Mouse (Mus musculus) layer of hippocampus, adult 8-10 months (tissue): ENCODE results near the gene Rpa1. TPM values are rescaled to one million over a fixed set of nuclear protein-coding genes. Genes with fewer than 3 reads are reported as not detected.

Experiments used
- DNase-seq, 2 experiments: peaks; one replicate each; pipeline ENCODE4 v3.0.0; 2022; ENCODE audit warnings: low spot score in 2 of 2
- microRNA-seq, 2 experiments: library from miRNA; unstranded; fragments of <30 nt; microRNA quantifications; one replicate each; pipeline ENCODE4 v1.2.0; 2022
- total RNA-seq, 4 experiments: library from RNA; stranded (reverse); gene quantifications; 2 replicates each; pipeline ENCODE4 v1.2.4; 2022

The Rpa1 gene
- total RNA-seq, 4 experiments from 2014 or later: 61.7 to 67.5 (median 66.1) TPM

DNA sequence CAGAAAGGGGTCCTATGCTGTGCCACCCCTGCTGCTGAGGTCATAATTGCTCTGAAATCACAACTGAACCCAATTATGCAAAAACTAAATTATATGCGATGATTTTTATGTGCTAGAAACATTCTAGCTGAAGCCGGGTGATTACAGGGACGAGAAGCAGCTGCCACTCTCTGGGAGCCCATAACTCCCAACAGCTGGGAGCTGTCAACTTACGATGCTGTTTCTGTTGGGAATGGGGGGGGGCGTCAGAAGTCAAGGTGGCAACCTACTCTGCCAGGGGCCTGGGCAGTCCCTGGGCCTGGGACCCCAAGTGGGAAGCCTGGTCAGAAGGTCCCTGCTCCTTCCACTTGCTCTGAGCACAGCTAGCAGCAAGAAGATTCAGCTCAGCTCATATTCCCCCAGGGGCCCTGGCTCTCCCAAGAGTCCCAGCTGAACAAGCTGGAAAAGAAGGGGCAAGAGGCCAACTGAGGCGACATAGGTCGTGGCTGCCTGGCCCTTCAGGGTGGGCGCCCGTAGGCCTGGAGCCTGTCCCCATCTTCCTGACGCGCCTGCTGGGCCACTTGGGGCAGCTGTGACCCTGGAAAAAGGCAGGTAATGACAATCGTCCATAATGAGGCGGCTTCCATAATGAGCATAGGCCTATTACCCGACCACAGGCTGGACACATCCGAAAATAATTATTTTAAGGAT lies 84.7 kb downstream of the Rpa1 start:
- DNase-seq: no peak

DNA sequence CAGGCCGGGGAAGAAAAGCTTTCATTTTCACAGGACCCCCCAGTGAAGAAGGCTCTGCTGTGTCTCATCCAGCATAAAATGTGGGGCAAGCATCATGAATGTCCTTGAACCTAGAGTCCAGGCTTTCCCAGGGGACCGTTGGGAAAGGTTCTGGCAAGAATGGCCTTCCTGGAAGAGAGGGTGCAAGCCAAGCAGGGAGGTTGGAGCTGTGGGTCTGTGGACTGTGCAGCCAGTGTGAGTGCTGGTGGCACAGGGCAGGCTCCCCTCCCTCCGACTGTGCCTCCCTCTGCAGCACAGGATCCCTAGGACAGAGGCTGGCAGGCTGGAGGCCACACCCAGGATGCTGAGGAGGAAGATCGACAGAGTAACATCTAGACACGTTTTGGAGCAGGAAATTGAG lies 85.3 kb downstream of the Rpa1 start:
- no peak for DNase-seq

- no peak for DNase-seq
Observed at GRCm38 (mm10) chr11:75262181-75262580, 85.9 kb downstream of the Rpa1 start.

- DNase-seq: no peak
Observed at GRCm38 (mm10) chr11:75261730-75262129, 86.4 kb downstream of the Rpa1 start.

DNA sequence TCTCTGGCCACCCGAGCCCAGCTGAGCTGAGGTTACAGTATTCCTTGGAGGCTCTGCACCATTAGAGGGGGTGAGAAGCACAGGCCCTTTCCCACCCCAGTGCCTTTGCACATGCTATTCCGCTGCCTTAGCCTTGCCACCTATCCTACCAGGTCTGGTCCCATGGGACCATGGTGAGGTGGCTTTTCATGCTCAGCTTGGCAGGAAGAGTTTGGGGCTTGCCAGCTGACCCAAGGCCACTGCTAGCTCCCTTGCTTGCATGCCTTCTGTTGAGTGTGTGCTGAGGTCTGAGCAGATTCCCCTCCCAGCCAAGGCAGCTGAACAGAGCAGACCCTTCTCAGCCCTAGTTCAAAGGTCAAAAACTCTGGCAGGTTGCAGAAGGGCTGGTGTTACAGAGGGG lies 87.1 kb downstream of the Rpa1 start:
- no peak for DNase-seq

DNA sequence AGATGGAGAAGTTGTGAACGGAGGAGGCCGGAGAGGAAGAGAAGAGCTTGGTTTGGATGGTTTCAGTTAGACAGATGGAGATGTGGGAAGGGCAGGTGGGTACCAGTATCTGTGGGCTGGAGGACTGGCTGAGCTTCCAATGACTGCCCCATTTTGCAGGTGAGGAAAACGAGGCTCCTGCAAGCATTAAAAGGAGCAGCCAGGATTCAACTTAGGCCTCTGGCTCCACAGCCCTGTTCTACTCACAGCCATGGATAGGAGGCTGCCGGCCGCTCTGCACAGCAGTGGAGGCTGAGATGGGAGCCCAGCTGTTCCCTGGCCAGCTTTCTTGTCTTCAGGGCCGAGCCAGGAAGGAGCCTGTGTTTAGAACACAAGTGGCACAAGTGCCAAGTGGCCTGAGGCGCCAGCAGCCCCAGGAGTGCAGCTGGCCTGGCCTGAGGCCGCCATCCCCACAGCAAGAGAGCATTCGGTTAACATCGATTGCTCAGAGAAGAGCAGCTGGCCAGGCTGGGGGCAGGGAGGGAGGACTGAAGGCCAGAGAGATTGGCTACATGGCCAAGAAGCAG lies 88.0 kb downstream of the Rpa1 start:
- peak in 1 of 2 experiments; percentile 44 for DNase-seq

DNA sequence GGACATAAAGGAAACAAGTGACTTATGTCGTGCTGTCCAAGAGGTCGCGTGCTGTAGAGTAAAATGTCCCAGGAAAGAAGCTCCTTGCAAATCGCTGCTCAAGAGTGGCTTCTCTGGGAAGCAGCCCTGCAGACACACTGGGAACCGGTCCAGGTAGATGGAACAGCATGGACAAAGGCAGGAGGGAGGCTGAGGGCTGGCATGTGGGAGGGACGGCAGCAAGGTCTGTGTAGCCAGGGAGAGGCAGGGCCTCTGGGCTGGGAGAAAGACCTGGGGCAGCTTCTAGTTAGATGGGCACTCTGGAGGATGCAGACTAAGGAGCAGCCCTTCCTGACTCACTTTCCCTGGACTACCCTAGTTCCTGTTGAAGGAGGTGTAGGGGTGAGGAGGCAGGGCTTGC lies 88.7 kb downstream of the Rpa1 start:
- no peak for DNase-seq

DNA sequence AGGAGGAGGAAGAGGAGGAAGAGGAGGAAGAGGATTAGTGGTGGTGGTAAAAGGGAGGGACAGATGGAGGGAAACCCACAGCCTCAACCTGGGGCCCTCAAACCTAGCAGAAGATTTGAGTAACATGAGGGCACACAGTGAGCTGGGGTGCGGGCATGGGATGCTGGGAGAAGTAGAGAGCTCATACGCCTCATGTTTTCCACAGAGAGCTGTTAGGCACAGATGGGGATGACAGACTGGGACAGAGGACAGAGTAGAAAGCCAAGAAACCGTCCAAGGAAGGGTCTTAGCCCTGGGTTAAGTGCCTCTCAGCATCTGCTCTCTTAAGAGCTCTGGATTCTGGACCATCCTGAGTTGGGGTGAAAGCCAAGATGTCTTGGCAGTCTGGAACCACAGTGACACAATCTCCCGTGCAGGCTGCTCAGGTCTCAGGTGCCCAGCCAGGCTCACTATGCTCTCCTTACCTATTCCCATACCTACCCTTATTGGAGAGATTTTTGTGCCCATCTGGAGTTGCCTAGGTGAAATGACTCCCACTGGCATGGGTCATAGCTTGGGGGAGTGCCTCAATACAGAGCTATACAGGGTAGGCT lies 91.0 kb downstream of the Rpa1 start:
- DNase-seq: no peak

GRCm38 (mm10) chr11:75255330-75255729 lies 92.8 kb downstream of the Rpa1 start:
- DNase-seq: no peak

DNA sequence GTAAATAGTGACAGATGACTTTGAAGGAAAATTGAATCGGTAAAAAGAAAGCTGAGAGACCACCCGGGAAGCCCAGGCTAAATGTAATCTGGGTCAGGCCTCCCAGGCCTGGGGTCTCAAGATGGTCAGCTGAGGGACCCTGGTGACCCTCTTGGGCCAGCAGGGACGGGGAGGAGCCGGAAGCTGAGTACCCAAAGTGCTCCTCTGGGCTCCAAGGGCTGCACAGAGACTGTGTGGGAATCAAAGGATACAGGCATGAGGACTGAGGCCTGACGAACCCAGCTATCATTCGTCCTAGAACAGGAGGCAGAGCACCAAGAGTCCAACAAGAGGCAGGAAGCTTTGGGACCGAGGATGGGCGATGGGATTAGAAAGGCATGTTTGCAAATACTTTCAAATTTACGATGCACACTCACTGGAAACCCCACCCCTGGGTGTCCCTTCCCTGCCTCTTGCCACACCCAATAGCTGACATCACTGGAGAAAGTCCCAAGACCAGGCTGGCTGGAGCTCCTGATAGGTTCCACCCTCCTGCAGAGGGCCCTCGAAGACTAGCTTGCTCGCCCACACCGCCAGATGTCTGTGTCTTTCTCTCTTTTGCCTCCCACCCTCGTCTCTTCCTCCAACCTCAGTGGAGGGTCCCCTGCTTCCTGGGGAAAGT lies 93.7 kb downstream of the Rpa1 start:
- peak; percentile 46 to 59 for DNase-seq

DNA sequence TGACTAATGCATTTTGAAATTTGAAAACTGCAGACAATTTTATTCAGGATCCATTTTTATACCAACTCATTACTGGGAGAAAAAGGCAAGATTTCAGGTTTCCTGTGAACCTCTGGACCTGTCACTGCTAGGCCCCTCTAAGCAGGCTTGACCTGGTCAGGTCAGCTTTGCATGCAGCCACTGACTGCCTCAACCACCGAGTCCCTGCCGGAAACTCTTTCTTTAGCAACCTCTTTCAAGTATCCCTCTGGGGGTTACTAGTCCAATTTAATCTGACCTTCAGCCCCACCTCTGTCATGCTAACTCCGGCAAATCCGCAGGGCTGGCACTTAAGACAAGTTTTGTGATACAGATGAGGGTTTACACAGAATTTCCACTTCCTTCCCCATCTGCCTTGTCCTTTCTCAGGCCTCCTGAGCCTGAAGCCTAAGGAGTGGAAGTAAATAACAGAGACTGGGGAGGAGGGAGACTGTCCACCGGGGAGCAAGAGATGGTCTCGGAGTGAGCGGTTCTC lies 96.5 kb downstream of the Rpa1 start:
- no peak for DNase-seq

- DNase-seq: no peak
Observed at GRCm38 (mm10) chr11:75251006-75251512, 97.1 kb downstream of the Rpa1 start.

DNA sequence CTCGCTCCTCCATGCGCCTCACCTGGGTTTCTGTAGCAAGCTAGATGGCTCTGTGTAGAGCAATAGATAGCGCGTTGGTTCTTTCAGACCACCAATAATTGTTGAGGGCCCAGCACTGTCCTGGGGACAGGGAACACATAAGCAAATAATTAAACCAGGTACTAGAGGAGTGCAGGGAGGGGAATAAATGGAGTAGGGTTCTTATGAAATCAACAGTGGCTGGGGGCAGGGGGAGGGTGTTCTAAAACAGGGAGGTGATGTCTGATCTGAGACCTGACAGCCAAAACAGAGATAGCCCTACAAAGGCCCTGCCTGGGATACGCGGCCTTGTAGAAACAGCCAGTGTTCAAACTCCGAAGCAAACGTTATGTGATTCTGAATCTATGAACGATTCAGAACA lies 98.5 kb downstream of the Rpa1 start:
- DNase-seq: no peak

Small RNA genes within 50 kb of the gene (microRNA-seq; reads per million reads assigned to microRNA genes)
- gene Gm47300: 0 reads per million in 2 experiments

Other genes starting within 250 kb of the Rpa1 start
- 1 to 10 TPM; 2.9 to 4.9 (median 3.9) TPM for gene Hic1, start 178.8 kb downstream of the Rpa1 start, total RNA-seq
- 10 to 100 TPM; 15.6 to 23.4 (median 19.8) TPM for gene Ovca2, start 169.5 kb downstream of the Rpa1 start, total RNA-seq
- gene Dph1, start 157.1 kb downstream of the Rpa1 start, total RNA-seq: 10 to 100 TPM; 28.9 to 38.6 (median 30.9) TPM
- gene Rtn4rl1, start 154.5 kb downstream of the Rpa1 start, total RNA-seq: 100 to 1,000 TPM in 2 of 4 experiments, 10 to 100 TPM in 2; 80.7 to 110 (median 97.3) TPM
- 10 to 100 TPM; 15.0 to 23.6 (median 19.6) TPM for gene Smyd4, start 109 bp upstream of the Rpa1 start, total RNA-seq
- 10 to 100 TPM in 3 of 4 experiments, 1 to 10 TPM in 1; 9.7 to 16.0 (median 11.5) TPM for gene Serpinf1, start 74.4 kb upstream of the Rpa1 start, total RNA-seq
- 1 to 10 TPM in 2 of 4 experiments, under 1 TPM in 2; 0.45 to 4.0 (median 1.8) TPM for gene Serpinf2, start 91.3 kb upstream of the Rpa1 start, total RNA-seq
- gene Wdr81, start 106.4 kb upstream of the Rpa1 start, total RNA-seq: 10 to 100 TPM; 23.5 to 25.3 (median 24.3) TPM
- gene Tlcd2, start 113.4 kb upstream of the Rpa1 start, total RNA-seq: under 1 TPM in 3 of 4 experiments, not detected in 1; 0.43 to 0.45 (median 0.45) TPM
- 100 to 1,000 TPM; 129 to 140 (median 135) TPM for gene Prpf8, start 138.5 kb upstream of the Rpa1 start, total RNA-seq
- 1 to 10 TPM; 1.1 to 2.3 (median 1.6) TPM for gene Rilp, start 161.8 kb upstream of the Rpa1 start, total RNA-seq
- 1 to 10 TPM; 1.1 to 1.6 (median 1.4) TPM for gene Scarf1, start 165.2 kb upstream of the Rpa1 start, total RNA-seq
- 10 to 100 TPM; 42.6 to 55.5 (median 52.7) TPM for gene Slc43a2, start 183.4 kb upstream of the Rpa1 start, total RNA-seq
- gene Pitpna, start 239.8 kb upstream of the Rpa1 start, total RNA-seq: 100 to 1,000 TPM; 264 to 282 (median 275) TPM